Mouse (Mus musculus): ENCODE data around the gene Fgfr2.

Gene Fgfr2

DNA sequence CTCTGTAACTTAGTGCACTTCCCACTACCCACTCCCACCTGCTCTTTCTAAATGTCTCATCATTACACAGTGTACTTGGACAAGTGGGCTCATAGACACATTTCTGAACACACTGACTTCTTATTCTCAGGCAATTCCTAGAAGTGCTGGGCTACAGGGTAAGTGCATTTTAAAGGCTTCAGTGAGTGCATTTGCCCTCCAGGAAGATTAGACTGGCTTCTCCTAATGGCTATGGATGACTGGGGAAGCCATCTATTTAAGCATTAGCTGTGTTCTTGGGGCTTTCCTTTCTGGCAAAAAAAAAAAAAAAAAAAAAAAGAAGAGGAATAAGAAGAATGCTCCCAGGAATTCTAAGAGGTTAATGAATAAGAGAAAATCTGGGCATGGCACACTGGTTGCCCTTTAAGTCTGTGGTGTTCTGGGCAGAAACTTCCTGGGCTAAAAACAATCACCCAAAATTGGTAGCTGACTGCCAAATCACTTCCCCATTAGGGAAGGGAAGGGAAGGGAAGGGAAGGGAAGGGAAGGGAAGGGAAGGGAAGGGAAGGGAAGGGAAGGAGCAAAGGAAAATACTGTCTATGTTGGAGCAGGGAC, 729.5 kb downstream of the Fgfr2 start:
- DNase-seq (ENCODE audit: low spot score) = no peak

DNA sequence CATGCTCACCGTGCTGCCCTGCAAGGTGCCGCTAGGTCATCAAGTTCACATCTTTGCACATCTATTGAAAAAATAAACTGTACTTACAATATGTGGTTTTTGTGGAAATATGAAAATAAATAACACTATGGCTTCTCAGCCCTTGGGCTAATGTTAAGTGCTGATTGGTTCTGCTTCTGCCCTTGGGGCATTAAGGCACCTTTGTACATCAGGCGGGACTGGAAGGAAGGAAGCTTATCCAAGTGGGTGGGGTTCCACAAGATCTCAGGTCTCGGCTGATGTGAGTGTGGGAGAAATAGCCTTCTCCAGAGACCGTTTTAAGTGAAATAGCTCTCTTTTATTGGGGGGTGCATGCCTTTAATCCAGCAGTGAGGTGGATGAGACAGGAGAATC, 730.1 kb downstream of the Fgfr2 start:
- no peak for DNase-seq (ENCODE audit: low spot score)

DNA sequence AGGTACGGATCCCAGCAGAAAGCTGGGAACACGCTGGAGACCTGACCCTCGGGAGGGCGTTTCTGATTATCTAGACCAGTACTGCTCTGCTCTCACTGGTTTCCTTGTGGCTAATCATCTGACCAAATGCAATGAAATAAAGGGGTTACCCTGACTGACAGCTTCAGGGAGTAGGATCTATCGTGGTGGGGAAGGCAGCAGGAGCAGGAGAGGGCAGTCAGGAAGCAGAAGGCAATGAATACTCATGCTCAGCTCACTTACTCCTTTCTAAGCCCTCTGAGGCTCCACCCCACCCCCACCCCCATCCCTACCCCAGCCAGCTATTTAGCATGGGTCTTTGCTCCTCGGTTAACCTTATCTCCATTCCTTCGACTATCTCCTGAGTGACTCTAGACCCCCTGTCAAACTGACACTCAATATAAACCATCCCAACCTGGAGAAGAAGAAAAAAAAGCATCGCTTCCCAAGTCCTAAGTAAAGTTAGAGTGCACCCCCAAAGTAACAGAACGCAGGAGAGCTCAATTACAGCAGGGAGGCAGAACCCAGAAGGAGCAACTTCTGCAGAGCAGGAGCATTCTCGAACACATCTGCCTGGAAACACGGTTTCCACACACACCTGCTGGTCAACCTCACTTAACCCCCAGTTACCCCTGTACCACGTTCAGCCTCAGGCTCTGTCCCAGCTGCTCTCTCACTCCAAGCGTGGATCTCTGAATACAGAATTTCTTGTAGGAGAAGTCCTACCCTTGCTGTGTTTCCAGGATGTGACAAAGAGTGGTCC, 730.7 kb downstream of the Fgfr2 start:
- DNase-seq (ENCODE audit: low spot score) = no peak

DNA sequence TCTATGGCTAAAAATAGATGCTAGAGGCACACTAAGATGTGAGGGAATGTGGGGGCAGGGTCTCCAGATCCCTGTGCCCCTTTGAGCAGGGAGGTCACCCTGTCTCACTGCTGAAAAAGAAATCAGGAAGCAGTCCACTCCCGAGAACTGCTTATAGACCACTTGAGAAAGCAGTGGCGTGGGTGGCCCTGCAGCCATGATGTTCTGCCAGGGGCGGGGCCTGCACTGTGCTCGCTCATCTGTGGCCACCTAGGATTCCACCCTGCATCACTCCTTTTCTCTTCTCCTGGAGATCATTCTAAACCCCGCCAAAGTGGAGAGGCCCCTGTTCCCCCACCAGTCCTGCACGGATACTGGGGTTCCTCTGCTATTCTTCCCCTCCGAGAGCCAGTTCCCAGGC, 733.7 kb downstream of the Fgfr2 start:
- DNase-seq (ENCODE audit: low spot score) = no peak

DNA sequence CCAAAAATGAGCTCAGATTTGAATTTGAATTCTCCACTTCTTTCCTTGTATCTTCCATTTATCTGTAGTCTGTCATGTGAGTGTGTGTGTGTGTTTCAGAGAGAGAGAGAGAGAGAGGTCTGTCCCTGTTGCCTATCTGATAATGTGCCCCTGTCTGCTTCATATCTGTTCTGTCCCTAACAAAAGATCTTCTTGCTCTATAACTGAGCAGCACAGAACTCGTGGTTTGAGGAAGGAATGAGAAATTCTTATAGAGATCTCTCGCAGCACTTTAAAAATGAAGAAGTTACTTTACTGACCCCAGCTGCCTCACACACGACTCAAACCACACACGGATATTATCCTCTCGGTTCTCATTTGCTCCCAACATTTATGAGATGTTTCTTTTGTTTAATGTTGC, 735.6 kb downstream of the Fgfr2 start:
- DNase-seq (ENCODE audit: low spot score) = no peak

DNA sequence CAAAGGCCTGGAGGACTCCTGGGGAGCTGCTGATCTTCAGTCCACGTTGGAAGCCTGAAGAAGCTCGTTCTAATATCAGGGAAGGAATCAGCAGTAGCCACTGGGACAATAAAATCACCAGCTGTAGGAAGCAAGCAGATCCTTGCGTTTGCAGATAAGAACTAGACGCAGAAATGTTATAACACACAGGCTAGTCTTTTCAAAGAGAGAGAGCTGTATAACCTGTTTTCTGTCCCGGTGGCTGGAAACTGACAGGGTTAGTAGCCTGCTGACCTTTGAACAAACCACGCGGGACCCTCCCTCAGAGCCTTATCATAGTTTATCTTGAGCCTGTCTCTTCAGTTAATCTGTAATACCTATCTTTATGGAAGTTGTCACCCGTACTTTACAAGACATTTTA, 736.8 kb downstream of the Fgfr2 start:
- no peak for DNase-seq (ENCODE audit: low spot score)

DNA sequence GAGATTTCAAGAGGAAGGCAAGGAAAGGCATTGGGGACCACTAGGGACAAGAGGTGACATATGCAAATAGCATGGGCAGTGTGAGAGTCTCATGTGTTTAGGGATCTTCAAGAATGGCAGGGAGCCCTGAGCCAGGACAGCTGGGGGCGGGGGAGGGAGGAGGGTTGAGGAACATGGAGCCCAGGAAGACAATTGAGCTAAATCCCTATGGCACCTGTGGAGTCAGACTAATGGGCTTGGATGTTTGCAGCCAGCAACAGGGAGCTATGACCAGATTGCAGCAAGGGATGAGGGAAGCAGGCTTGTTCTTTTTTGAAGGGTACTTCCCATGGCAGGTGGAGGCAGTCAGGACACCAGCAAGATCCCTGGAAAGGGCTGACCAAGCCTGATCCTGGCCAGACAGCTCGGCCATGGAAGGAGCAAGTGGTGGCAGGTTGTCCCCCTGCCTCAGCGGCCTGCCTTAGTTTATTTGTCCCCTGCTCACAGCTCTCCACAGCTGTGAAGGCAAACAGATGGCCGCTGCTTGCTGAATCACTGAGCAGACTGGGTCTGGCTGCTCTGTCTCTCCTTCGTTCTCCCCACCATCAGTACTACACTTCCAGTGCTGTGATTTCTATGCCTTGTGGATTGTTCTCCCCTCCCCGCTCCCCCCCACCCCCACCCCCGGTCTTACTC, 737.6 kb downstream of the Fgfr2 start:
- DNase-seq (ENCODE audit: low spot score) = no peak

DNA sequence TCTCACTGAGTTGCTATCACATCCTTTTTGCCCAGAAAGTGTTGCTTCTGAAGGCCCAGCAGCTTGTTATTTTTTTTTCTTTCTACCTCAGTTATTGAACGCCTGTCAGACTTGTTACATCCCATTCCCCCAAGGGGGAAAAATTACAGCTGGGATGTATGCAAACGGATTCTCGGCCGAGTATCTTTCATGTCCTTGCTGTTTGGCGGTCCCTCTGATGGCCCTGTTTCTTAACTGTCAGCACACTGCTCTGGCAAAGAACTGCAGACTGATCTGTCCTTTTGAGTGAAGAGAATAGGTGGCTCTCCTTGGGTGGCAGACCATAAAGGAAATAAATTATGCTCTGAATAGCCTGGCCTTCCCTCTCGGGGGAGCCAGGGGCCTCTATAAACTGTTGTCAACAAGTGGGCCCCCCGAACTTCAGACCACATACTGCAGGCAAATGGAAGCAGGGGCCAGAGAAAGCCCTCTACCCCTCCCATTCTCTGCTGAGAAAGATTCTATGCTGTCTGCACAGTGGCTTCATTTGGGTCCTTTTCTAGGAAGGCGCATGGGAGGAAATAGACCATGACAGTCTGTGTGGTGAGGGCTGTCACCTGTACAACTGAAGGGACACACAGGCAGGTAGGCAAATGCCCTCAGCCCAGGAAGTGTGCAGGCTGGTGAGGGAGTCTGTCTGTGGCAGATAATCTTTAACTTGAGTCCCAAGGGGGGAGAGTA, 738.3 kb downstream of the Fgfr2 start:
- DNase-seq (ENCODE audit: low spot score) = no peak

DNA sequence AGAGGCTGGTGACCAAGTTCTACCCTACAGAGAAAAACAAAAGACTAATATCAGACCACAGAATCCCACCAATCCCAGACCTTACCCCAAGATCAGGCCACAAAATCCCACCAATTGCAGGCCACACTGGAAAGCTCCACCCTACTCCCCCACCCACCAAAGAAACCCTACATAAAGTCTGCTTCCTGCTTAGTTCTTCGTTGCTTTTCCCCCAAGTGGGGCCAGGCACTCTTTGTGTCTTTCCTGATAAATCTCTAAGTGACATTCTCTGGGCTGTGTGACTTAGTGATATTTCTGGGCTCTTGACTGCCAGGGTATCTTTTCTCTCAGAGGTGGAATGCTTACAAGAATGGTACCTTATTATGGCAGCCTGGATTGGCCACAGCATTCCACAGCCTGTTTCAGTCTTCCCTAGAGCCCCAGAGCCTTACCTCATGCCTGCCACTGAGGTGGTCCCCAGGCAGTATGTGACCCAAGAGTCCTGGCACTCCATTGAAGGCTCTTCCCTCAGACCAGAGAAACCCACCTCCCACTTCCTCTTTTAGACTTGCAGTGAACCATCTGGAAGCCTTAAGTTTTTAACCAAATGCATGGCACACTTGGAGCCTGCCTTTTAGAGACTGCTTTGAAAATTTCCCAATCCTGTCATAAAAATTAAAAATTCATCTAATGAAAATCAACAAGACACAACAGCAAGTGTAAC, 742.4 kb downstream of the Fgfr2 start:
- DNase-seq (ENCODE audit: low spot score) = no peak

DNA sequence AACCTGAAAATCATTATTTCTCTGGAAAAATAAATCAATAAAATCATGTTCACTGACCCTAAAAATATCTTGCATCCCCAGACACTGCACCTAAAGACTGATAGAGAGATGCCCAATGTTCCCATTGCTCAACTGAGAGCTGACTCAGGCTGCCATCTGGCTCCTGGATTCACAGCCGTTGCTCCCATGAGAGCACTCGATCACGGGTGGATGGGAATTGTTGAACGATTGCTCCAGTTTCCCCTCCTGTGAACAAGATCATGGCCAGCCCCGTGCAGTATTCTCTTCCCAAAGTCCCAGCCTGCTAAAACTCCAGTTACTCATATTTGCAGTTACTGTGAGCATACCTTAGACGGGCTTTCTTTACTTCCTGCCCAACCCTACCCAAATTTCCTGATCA, 745.2 kb downstream of the Fgfr2 start:
- no peak for DNase-seq (ENCODE audit: low spot score)

DNA sequence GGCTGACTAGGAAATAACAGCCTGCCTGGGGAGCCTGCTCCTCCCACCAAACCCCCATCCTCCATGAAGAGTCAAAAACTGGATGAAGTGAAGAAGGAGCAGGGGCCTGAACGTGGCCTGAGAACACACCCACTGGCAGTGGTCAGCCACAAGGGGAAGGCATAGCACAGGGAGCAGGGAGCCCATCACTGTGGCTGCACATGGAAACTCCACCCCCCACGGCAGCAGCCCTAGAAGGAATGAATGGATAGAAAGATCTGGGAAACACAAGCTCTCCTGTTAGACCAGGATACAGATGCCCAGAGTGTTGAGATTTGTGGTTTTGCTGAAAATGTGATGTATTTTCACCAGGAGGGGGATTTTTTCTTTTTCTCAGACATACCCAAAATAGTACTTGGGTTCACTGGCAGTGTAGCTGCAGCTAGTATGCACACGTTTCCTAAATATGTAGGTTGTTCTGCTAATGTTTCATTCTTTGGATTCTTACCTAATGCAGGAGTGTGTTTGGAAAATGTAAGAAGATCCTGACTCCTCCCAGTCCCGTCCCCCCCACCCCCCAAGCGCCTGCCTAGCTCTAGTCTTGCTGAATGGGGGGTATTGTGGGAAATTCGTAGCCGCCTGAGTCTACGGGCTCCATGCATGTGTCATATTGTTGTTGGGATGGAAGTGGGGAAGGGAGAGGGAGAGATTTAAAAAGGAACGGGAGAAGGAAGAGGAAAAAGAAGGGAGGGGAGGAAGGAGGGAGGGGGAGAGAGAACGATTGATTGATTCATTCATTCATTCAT, 749.4 kb downstream of the Fgfr2 start:
- DNase-seq (ENCODE audit: low spot score) = no peak

DNA sequence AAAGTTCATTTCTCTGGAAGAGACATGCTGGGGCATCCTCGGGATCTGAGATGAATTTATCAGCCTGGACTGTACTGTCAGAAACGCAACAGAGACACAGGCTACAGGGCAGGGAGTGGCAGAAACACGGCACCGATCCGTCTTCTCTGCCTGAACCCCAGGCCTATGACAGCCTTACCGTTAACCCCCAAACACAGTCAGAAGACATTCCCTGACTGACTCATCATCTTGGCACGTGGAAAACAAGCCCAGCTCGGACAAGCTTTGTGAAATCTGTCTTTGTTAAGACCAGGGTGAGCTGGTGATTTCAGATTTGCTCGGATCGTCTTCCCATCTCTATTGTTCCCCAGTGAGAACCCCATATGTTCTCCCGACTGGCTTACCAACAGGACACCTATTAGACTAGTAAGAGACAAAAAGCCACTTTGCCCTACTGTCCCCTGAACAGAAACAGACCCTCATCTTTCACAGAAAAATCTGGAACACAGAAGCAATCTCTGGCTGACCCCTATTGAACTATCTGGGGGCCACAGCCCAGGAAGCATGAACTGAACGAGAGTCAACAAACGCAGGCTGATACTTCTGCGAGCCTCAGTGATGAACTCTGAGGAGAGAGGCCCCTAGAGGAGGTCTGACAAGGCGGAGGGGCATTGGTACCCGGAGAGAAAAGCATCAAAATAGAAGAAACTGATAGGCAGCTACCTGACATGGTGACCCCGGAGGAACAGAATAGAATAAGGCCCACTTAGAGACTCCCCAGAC, 750.2 kb downstream of the Fgfr2 start:
- DNase-seq (ENCODE audit: low spot score) = no peak

DNA sequence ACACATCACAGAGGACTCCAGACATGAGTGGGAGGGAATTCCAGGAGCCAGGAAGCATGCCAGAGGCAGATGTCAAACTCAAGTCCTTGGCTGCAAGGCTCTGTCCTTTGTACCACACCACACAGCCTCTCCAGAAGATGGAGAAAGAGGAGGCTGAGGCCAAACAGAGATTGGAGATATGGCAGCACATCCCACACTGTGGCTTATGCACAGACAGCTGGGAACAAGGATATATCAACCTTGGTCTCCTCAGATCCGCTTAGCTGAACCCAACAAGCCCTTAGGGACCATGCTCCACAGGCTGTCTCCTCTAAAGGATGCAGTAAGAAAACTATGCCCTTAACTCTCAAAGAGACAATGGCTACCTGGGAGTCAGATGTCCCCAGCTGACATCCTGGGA, 751.3 kb downstream of the Fgfr2 start:
- no peak for DNase-seq (ENCODE audit: low spot score)

DNA sequence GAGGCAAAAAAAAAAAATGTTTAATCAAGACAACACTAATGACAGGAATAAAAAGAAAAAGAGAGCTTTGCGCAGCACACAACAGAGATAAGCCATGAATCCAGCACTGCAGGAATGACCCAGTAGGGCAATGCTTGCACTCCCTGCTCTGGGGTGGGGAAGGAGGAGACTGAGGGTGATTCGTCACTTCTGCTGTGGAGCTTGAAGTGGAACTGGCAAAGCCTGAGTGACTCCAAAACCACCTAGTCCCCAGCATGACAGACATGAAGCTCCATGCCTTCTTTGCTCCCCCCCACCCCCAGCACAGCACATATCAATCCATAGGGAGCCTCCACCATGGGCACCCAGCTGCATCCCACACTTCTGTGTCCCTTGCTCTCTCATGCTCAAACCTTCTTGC, 753.4 kb downstream of the Fgfr2 start:
- no peak for DNase-seq (ENCODE audit: low spot score)

DNA sequence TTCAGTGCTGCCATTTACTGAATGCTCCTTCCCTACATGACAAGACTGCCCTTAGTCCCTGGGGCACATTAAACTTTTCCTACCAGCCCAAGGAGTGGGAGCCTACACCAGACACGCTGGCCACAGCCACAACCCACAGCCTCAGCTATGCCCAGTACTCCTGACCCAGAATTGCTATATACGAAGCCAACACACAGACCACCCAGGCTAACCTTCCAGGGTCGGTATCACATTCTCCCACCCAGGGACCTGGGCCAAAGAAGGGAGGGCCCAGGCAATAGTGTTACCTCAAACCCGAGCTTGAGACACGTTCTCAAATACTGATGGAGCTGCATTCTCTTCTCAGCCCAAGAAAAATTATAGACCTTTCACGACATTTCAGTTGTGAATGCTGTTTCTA, 754.3 kb downstream of the Fgfr2 start:
- no peak for DNase-seq (ENCODE audit: low spot score)

DNA sequence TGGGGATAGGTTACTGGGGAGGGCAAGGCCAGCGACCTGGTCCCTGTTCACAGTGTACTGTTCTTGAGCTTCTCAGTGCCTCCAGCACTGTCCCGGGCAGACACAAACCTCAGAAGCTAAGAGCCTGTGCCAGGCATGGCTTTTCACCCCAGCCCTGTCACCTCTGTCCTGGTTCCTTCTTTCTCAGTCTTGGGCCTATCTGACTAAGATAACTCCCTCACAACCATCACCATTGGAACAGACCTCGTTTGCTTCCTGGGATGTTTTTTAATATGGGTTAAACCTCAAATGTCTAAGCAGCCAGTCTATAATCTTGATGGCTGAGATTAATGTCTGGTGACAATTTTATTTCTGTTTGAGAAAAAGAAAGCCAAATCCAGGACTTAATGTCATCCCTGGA, 755.8 kb downstream of the Fgfr2 start:
- no peak for DNase-seq (ENCODE audit: low spot score)

DNA sequence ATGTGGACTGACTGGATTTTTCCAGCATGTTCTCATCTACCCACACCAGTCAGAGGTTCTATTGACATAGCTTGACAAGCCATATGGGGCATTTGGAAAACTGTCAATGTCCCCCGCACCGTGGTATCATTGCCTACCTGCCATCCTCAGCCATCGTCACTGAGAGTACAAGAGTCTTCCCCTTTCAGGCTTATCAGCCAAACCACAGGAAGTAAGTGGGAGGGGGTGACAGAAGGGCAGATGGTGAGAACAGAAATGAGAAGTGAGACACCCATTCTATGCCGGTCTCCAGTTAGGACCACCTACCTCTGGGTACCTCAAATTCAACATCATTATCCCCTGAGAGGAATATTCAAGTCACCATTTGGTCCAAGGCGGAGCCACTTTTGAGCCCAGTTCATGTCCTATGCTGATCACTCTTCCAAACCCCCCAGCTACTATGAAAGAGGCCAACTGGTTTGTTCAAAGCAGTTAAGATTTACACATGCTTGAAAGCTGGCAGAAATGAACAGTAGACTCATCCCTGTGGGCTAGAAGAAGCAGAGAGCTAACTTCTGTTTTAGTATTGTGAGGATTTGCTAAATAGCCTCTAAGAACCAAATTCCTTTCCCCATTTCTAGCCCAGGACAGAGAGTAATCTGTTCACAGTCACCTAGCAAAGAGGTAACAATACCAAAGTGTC, 757.3 kb downstream of the Fgfr2 start:
- peak; percentile 25 for DNase-seq (ENCODE audit: low spot score)

DNA sequence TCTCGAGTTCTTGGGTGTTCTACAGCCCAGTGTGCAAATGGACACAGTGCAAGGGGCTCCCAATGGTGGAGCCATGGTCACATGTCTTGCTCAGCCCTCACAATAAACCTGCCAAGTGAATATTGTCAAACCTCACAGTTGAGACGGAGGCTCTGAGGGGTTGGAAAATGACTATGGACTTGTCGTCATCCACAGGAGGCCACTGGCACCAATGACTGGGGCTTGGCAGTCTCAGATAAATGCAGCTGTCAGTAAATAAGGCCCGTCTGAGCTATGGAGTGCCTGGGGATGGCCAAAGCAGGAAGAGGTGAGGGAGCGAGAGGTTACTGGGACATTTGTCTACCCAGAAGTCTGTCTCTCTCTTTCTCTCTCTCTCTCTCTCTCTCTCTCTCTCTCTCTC, 758.0 kb downstream of the Fgfr2 start:
- no peak for DNase-seq (ENCODE audit: low spot score)

DNA sequence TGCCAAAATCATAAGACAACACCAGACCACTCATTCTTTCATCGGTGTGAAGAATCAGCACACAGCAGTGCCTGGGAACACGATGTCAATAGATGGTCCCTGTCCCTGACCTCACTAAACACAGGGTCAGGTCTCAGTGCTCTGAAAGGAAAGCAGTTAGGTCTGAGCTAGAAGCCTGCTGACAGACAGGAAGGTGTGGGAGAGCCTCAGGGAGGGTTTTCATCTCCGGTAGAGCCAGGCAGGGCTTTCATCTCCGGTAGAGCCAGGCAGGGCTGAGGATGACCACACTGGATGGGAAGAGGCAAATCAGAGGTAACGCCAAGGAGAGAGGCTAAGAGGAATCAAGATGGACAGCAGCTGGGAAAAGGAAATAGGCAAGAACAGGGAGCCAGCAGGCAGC, 758.6 kb downstream of the Fgfr2 start:
- DNase-seq (ENCODE audit: low spot score) = no peak

DNA sequence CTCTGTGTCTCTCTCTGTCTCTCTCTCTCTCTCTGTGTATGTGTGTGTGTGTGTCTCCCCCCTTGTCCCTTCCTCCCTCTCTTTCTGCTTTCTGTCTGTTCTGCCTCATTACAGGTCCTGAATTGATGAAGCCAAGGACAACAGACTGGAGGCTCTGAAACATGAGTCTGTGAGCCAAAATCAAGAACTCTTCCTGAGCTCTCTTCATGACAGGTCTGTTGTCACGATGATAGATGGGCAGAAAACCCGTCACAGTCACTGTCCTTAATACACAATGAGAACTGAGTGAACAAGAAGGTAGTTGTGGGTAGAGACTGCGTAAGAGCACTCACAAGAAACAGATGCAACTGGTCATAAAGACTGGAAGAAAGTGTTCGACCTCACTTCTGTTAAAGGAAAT, 762.8 kb downstream of the Fgfr2 start:
- no peak for DNase-seq (ENCODE audit: low spot score)

All from spleen, adult 12 weeks (tissue).